Mouse (Mus musculus): ENCODE results near the gene Taf1c. TPM values are rescaled to one million over a fixed set of nuclear protein-coding genes. Genes with fewer than 3 reads are reported as not detected.

The Taf1c gene
- polyA plus RNA-seq (2015; fragmentation: Nextera tagmentation; extraction: Ambion mirVana): 16.6 and 17.7 TPM in 2 replicates

DNA sequence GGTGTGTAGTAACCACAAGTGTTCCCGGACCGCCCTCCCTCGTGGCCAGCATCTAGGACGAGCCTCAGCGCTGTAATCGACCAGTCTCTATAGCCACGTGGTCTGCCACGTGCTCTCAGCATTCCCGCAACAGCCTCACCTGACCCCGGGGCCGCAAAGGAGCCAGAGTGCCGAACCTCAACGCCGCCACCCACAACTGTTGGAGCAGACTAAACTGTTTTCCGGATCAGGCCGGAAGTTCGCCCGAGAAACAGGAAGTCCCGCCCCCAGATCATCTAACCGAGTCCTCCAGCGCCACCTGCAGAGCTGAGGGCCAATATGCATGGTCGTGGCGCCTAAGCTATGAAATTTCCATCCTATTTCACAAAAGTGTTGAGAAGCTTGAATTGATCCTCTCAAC, at the start of gene Taf1c:
Taf1c (minus strand) TSS at position 227 of the 400 bp plus-strand sequence.
- H3K36me3 ChIP-seq (replicated peaks): peaks cover 10% of the 10 kb centered on the region; the same call in 1 of the 2 replicates
- H3K27ac ChIP-seq: peak within 1 kb of the TSS; percentile 64
- ATAC-seq (replicated peaks): peak; percentile 89
- no peaks in the 10 kb centered on the region for H3K9me3 ChIP-seq
- H3K4me1 ChIP-seq: peaks cover 18% of the 10 kb centered on the region
- peak within 1 kb of the TSS; percentile 89 for H3K4me2 ChIP-seq
- under 1% methylated on average over 23 of the region's 23 CpGs for WGBS
- H3K9ac ChIP-seq: peak within 1 kb of the TSS; percentile 85
- no peaks in the 10 kb centered on the region for H3K27me3 ChIP-seq (replicated peaks)
- H3K4me3 ChIP-seq: peak within 1 kb of the TSS; percentile 89

DNA sequence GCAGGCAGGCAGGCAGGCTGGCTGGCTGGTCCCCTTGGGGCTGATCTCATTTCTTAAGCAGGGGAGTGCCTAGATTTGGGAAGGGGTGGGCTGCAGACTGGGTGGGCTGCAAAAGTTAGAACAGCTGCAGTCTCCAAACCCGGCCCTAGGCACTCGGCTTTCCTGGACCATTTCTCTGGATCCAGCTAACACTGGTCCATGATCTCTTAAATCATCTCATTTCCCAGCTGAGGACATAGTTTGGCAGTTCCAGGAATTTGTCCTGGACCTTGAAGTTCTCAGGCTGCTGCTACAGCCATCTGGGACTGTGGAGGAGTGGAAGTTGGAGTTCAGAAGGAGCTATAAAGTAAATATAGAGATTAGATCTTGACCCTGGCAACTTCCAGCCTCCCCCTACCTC, 46.3 kb upstream of the Taf1c start:
- Histone ChIP-seq H3K4me1 (no peaks in the 10 kb centered on the region), H3K27ac (no peak overlapping the region), H3K36me3 (replicated peaks) (no peaks in the 10 kb centered on the region), H3K9ac (no peak overlapping the region), H3K4me3 (no peak overlapping the region), H3K9me3 (no peaks in the 10 kb centered on the region), H3K4me2 (no peak overlapping the region), H3K27me3 (replicated peaks) (no peaks in the 10 kb centered on the region)
- no peak for ATAC-seq (replicated peaks)
- WGBS: 59% methylated on average over 2 of the region's 2 CpGs

DNA sequence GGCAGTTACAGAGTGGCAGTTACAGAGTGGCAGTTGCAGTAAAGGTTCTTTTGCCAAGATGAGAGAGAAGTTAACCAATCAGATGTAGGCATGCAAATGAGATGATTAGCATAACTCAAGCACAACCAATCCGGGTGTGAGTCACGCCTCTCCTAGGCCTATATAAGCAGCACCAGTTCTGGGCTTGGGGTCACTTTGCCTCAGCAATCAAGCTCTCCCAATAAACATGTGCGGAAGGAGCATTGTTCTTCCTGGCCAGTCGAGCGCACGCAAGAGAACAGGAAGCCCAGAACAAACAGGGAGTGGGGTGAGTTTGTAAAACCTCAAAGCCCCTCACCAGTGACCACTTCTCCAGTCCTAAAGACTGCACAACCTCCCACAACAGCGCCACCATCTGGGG, 41.8 kb upstream of the Taf1c start:
- H3K4me3 ChIP-seq: no peak overlapping the region
- no peaks in the 10 kb centered on the region for H3K9me3 ChIP-seq
- H3K27me3 ChIP-seq (replicated peaks): no peaks in the 10 kb centered on the region
- no peak overlapping the region for H3K9ac ChIP-seq
- ATAC-seq (replicated peaks): no peak
- 84% methylated on average over 7 of the region's 7 CpGs for WGBS
- no peak overlapping the region for H3K4me2 ChIP-seq
- H3K36me3 ChIP-seq (replicated peaks): no peaks in the 10 kb centered on the region
- no peak overlapping the region for H3K27ac ChIP-seq
- H3K4me1 ChIP-seq: peaks cover 17% of the 10 kb centered on the region

DNA sequence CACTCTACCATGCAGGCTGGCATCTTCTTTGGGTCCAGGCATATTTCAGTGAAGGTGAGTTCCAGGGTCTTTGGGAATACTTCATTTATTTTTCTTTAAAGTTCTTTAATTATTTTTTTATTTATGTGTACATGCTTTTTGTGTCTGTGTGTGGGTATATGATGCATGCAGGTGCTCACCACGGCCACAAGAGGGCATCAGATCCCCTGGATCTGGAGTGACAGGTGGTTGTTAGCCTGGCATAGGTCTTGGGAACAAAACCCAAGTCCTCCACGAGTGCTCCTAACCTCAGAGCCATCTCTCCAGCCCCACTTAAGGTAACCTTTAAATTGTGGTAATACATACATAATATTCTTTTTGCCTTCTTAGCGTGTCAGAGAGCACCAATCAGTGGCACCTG, 41.2 kb upstream of the Taf1c start:
- Histone ChIP-seq H3K4me3 (no peak overlapping the region), H3K36me3 (replicated peaks) (no peaks in the 10 kb centered on the region), H3K4me1 (peaks cover 17% of the 10 kb centered on the region), H3K27ac (0 out of 2 replicates have a peak overlapping the region, but pooled peaks have one; percentile 70), H3K9ac (no peak overlapping the region), H3K4me2 (no peak overlapping the region), H3K9me3 (no peaks in the 10 kb centered on the region), H3K27me3 (replicated peaks) (no peaks in the 10 kb centered on the region)
- no peak for ATAC-seq (replicated peaks)
- 77% methylated on average over 3 of the region's 3 CpGs for WGBS

DNA sequence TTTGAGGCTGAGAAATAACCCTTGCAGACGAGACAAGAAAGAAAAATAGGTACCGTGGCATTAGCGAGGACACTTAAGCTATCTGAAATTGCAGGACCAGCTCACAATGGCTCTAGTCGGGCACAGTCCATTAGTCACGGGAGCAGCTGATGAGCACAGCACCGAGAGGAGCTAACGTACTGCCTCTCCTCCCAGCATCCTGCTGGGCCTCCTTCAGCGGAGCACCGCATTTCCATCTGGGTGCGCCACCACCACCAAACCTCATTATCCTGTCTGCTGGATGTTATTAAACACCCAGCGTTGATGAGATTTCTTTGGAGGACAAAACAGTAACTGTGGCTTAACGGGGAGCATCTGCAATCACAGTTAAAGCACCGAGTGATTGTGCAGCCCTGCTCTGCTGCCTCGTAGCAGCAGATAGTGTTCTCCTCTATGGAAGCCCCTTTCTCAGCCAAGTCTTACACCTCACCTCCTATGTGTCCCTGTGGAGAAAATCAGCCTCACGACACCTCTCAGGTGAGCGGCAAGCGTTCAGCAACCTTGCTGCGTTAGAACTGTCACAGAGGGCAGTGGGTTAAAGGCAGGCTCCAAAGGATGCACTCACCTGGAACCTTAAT, 40.1 kb upstream of the Taf1c start:
- Histone ChIP-seq H3K27me3 (replicated peaks) (no peaks in the 10 kb centered on the region), H3K4me1 (peaks cover 17% of the 10 kb centered on the region), H3K4me2 (no peak overlapping the region), H3K36me3 (replicated peaks) (no peaks in the 10 kb centered on the region), H3K9me3 (no peaks in the 10 kb centered on the region), H3K9ac (no peak overlapping the region), H3K27ac (peak overlapping the region; percentile 70), H3K4me3 (no peak overlapping the region)
- peak; percentile 70 for ATAC-seq (replicated peaks)
- WGBS: 38% methylated on average over 18 of the region's 18 CpGs

DNA sequence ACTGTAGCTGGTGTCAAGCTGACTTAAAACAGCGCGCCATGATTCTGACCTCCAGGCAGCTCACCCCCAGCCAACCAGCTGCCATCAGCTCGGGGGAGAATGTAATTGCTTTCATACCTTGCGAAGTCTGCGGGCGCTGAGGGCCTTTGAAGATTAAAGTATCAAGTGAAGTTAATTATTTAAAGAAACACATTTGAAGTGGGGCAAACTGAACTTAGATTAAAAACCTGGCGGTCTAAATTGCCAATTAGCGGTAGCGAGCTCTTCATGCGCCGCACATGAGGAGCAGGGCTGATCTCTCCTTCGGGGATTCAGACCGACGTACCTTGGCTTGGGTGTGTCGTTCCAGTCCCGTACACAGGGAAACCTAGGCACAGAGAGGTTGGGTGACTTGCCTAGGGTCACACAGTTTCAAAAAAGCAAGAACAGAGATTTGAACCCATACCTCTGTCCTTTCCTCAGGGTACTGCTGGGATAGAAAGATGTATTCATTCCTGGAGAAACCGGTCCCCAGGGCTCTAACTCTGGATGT, 39.5 kb upstream of the Taf1c start:
- Histone ChIP-seq H3K36me3 (replicated peaks) (no peaks in the 10 kb centered on the region), H3K9ac (no peak overlapping the region), H3K4me3 (no peak overlapping the region), H3K4me1 (peaks cover 17% of the 10 kb centered on the region), H3K4me2 (no peak overlapping the region), H3K27ac (peak overlapping the region; percentile 70), H3K9me3 (no peaks in the 10 kb centered on the region), H3K27me3 (replicated peaks) (no peaks in the 10 kb centered on the region)
- 61% methylated on average over 17 of the region's 17 CpGs for WGBS
- peak; percentile 65; the same call in 1 of the 2 replicates for ATAC-seq (replicated peaks)

DNA sequence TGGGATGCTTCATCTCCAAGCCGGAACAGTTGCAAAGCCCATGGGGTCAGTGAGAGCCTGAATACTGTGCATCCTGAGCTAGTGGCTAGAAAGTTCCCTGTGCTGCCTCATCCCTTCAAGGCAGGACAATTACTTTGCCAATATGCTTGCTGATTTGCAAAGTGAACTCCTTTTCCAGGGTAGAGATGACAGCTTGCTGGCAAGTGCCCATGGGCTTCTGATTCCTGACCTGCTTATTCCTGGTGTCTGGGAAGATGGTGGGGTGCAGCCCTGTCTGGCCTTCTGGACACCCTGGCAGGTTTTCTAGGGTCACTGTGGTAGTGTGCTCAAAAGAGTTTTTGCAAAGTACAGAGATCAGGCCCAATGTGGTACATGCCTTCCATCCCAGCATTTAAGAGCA, 37.9 kb upstream of the Taf1c start:
- Histone ChIP-seq H3K9me3 (no peaks in the 10 kb centered on the region), H3K27ac (no peak overlapping the region), H3K36me3 (replicated peaks) (no peaks in the 10 kb centered on the region), H3K27me3 (replicated peaks) (no peaks in the 10 kb centered on the region), H3K4me3 (no peak overlapping the region), H3K9ac (no peak overlapping the region), H3K4me2 (no peak overlapping the region), H3K4me1 (peaks cover 17% of the 10 kb centered on the region)
- 88% methylated on average over 1 of the region's 1 CpGs for WGBS
- ATAC-seq (replicated peaks): no peak

DNA sequence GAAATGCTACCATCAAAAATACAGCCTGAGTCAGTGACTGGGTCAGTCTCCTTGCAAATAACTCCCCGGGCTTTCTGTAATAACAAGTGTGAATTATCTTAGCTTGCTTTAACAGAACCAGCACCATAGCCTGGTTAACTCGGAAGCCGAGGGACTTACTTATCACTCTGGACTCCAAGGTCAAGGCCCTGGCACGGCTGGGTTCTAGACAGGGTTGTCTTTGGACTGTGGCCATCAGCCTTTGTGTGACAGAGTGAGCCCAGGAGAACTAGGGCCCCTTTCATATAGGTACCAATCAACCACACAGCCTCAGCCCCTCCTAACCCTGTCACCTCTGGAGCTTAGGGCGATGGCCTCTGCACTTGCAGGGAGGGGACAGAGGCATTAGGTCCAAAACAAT, 36.0 kb upstream of the Taf1c start:
- Histone ChIP-seq H3K4me3 (no peak overlapping the region), H3K9ac (no peak overlapping the region), H3K4me1 (peaks cover 17% of the 10 kb centered on the region), H3K27ac (no peak overlapping the region), H3K27me3 (replicated peaks) (no peaks in the 10 kb centered on the region), H3K36me3 (replicated peaks) (no peaks in the 10 kb centered on the region), H3K4me2 (no peak overlapping the region), H3K9me3 (no peaks in the 10 kb centered on the region)
- WGBS: 86% methylated on average over 5 of the region's 5 CpGs
- ATAC-seq (replicated peaks): no peak

DNA sequence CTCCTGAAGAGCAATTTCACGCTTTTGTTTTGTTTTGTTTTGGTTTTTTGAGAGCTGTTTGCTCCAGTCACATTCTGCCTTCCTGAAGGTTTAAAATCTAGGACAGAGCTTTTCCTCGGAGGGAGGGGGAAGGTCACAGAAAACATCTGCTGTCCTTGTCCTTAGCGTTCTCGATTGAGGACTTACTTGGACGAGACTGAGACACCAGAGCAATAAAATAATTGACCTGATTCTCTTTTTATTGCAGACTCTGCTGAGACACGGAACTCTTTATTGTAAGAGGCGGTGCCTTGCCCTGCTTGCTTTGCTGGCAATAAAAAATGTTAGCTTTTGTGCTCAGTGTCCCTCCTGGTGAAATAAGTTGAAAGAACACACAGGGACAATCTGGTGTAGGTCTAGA, 34.8 kb upstream of the Taf1c start:
- ATAC-seq (replicated peaks): no peak
- H3K9ac ChIP-seq: no peak overlapping the region
- peaks cover 15% of the 10 kb centered on the region for H3K4me1 ChIP-seq
- H3K27me3 ChIP-seq (replicated peaks): 0 out of 2 replicates have a peak, but pooled peaks cover 3% of the 10 kb centered on the region
- no peaks in the 10 kb centered on the region for H3K36me3 ChIP-seq (replicated peaks)
- H3K4me2 ChIP-seq: no peak overlapping the region
- 69% methylated on average over 7 of the region's 7 CpGs for WGBS
- no peaks in the 10 kb centered on the region for H3K9me3 ChIP-seq
- H3K4me3 ChIP-seq: no peak overlapping the region
- H3K27ac ChIP-seq: no peak overlapping the region

DNA sequence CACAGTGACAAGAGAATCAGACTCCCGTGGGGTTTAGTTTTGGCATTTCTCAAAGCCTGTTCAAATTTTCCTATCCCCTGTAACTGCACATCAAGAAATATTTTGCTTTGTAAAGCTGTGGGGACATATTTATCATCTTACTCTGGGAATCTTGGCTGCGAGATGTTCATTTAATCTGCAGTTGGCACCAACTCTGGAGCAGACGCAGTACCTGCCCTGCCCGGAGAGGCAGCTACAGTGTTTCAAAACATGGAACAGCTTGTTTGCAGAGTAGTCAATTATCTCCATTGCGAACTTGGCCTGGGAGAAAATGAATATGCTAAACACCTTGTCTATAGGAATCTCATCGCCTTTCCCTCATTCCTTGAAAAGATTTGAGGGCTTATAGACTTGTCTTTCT, 33.2 kb upstream of the Taf1c start:
- 75% methylated on average over 6 of the region's 6 CpGs for WGBS
- no peak for ATAC-seq (replicated peaks)

DNA sequence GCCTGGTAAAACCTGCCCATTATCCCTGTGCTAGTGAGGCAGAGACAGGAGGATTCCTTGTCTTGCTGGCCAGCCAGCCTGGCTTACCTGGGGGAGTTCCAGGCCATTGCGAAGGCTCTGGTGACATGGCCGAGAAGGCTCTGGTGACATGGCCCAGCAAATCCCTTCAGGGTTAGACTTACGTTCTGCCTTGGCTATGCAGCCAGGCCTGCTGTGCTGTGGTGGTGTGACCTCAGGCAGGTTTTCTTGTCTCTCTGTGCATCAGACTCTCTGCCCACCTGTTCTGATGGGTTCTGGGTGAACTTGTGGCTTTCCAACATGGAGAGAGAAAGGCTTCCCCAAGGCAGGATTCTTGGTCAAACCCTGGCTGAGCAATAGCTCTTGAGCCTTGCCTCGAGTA, 32.4 kb upstream of the Taf1c start:
- H3K27me3 ChIP-seq (replicated peaks): 0 out of 2 replicates have a peak, but pooled peaks cover 12% of the 10 kb centered on the region
- no peaks in the 10 kb centered on the region for H3K9me3 ChIP-seq
- no peaks in the 10 kb centered on the region for H3K36me3 ChIP-seq (replicated peaks)
- H3K4me3 ChIP-seq: no peak overlapping the region
- H3K4me2 ChIP-seq: no peak overlapping the region
- ATAC-seq (replicated peaks): no peak
- no peak overlapping the region for H3K27ac ChIP-seq
- H3K4me1 ChIP-seq: peaks cover 9% of the 10 kb centered on the region
- H3K9ac ChIP-seq: no peak overlapping the region
- WGBS: 87% methylated on average over 4 of the region's 4 CpGs

More for the DNA sequence above, 33.2 kb upstream of the Taf1c start:
- Histone ChIP-seq H3K27ac (no peak overlapping the region), H3K27me3 (replicated peaks) (0 out of 2 replicates have a peak, but pooled peaks cover 12% of the 10 kb centered on the region), H3K4me1 (peaks cover 9% of the 10 kb centered on the region), H3K9ac (no peak overlapping the region), H3K4me2 (no peak overlapping the region), H3K9me3 (no peaks in the 10 kb centered on the region), H3K4me3 (no peak overlapping the region), H3K36me3 (replicated peaks) (no peaks in the 10 kb centered on the region)

DNA sequence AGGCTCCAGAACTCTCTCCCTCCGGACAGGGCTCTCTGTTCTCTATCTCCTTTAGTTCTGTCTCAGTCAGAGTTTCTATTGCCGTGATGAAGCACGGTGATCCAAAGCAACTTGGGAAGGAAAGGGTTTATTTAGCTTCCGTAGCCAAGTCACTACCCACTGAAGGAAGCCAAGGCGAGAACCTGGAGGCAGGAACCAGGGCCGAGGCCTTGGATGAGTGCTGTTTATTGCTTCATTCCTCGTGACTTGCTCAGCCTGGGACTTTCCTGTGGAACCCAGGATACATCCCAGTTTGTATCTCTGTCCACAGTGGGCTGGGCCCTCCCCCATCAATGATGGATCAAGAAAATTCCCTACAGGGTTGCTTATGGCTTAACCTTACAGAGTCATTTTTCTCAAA, 31.7 kb upstream of the Taf1c start:
- H3K4me1 ChIP-seq: peaks cover 9% of the 10 kb centered on the region
- no peak overlapping the region for H3K9ac ChIP-seq
- H3K27ac ChIP-seq: no peak overlapping the region
- no peaks in the 10 kb centered on the region for H3K36me3 ChIP-seq (replicated peaks)
- H3K4me2 ChIP-seq: no peak overlapping the region
- no peaks in the 10 kb centered on the region for H3K9me3 ChIP-seq
- ATAC-seq (replicated peaks): no peak
- H3K4me3 ChIP-seq: no peak overlapping the region
- 65% methylated on average over 7 of the region's 7 CpGs for WGBS
- H3K27me3 ChIP-seq (replicated peaks): 0 out of 2 replicates have a peak, but pooled peaks cover 12% of the 10 kb centered on the region

DNA sequence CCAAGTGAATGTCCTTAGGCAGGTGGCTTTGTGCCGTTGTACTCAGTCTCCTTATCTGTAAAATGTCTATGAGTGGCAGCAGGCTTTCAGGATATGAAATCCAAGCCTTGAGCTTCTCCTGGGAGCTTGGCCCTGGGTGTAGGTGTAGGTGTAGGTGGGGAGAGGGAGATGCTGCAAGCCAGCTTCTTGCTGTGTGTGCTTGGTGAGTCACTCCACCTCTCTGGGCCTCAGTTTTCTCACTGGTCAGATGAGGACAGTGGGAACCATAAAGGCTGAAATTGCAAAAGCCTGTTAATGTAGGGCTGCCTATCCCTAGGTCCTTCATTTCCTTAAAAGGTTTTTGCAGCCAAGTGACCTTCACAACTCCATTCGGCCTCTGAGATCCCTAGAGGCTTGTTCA, 30.9 kb upstream of the Taf1c start:
- Histone ChIP-seq H3K9ac (peak overlapping the region; percentile 16; the same call in 1 of the 2 replicates), H3K36me3 (replicated peaks) (no peaks in the 10 kb centered on the region), H3K9me3 (no peaks in the 10 kb centered on the region), H3K4me1 (peaks cover 12% of the 10 kb centered on the region), H3K4me3 (no peak overlapping the region), H3K4me2 (no peak overlapping the region), H3K27me3 (replicated peaks) (0 out of 2 replicates have a peak, but pooled peaks cover 12% of the 10 kb centered on the region), H3K27ac (no peak overlapping the region)
- 52% methylated on average over 2 of the region's 2 CpGs for WGBS
- no peak for ATAC-seq (replicated peaks)
